ENCODE assay signal across 8 mouse cellular contexts in genomic region chrX:106015571-106016322, GRCm38 (mm10). TPM values are rescaled to one million over a fixed set of nuclear protein-coding genes. Genes with fewer than 3 reads are reported as not detected.
A peak's percentile ranks its signal among the peaks of the same experiment; 100 is the strongest.
DNase-seq lines count a peak whose midpoint lies in the region; ATAC-seq and TF ChIP-seq lines count a peak whose summit lies in the region.

Cox7b (plus strand) TSS chrX:106015700.

- whole genome bisulfite sequencing in forebrain, embryonic 13.5 days: 13% methylated on average over 26 of the region's 26 CpGs
- WGBS in heart, postnatal 0 days: 15% methylated on average over 26 of the region's 26 CpGs
- WGBS in liver, embryonic 14.5 days (ENCODE audit: insufficient replicate concordance): 8% methylated on average over 26 of the region's 26 CpGs
- WGBS in neural tube, embryonic 11.5 days: 13% methylated on average over 26 of the region's 26 CpGs
- WGBS in stomach, embryonic 16.5 days: 14% methylated on average over 26 of the region's 26 CpGs

- in situ Hi-C loops in ES-E14 (cut with MboI; ENCODE audit: low sequenced_read_pairs in 2 of 2, unreplicated experiment in 2 of 2): no loop called here

- H3K4me3 ChIP-seq in ES-E14 (ENCODE audit: insufficient read depth in 1 of 2, low read depth in 1 of 2, low read length in 2 of 2, poor library complexity in 1 of 2, severe bottlenecking in 1 of 2): peak within 1 kb of the TSS; percentile 96 to 99
- H3K4me3 ChIP-seq in forebrain, embryonic 13.5 days: peak within 1 kb of the TSS; percentile 55
- H3K4me3 ChIP-seq in heart, postnatal 0 days (ENCODE audit: low read depth, low read length): peak within 1 kb of the TSS; percentile 69
- H3K4me3 ChIP-seq in liver, embryonic 14.5 days (ENCODE audit: insufficient read depth in 1 of 2, low read depth in 2 of 2, low read length in 2 of 2): peak within 1 kb of the TSS; percentile 73 to 98
- H3K4me3 ChIP-seq in neural tube, embryonic 11.5 days (ENCODE audit: low read depth, low read length): peak within 1 kb of the TSS; percentile 51
- peak within 1 kb of the TSS; percentile 59 for H3K4me3 ChIP-seq in stomach, embryonic 16.5 days (replicated peaks; ENCODE audit: low read length)

- H3K9me3 ChIP-seq in ES-E14 (ENCODE audit: control insufficient read depth, insufficient read depth, low read depth, low read length): no peaks in the 10 kb centered on the region
- H3K9me3 ChIP-seq in forebrain, embryonic 13.5 days (replicated peaks): no peaks in the 10 kb centered on the region
- no peaks in the 10 kb centered on the region for H3K9me3 ChIP-seq in heart, postnatal 0 days (replicated peaks; ENCODE audit: control insufficient read depth, low read length)
- H3K9me3 ChIP-seq in liver, embryonic 14.5 days (ENCODE audit: control insufficient read depth, low read length): no peaks in the 10 kb centered on the region
- H3K9me3 ChIP-seq in neural tube, embryonic 11.5 days (ENCODE audit: control insufficient read depth, low read length): no peaks in the 10 kb centered on the region
- no peaks in the 10 kb centered on the region for H3K9me3 ChIP-seq in stomach, embryonic 16.5 days (replicated peaks; ENCODE audit: control insufficient read depth, low read length)

- peak within 1 kb of the TSS; percentile 55 for H3K4me2 ChIP-seq in forebrain, embryonic 13.5 days
- H3K4me2 ChIP-seq in heart, postnatal 0 days (ENCODE audit: low read depth, low read length): peak within 1 kb of the TSS; percentile 56
- H3K4me2 ChIP-seq in liver, embryonic 14.5 days (ENCODE audit: low read depth): peak within 1 kb of the TSS; percentile 44
- H3K4me2 ChIP-seq in neural tube, embryonic 11.5 days (ENCODE audit: low read depth): peak within 1 kb of the TSS; percentile 37
- H3K4me2 ChIP-seq in stomach, embryonic 16.5 days (ENCODE audit: low read depth, low read length): peak within 1 kb of the TSS; percentile 41

- H3K27ac ChIP-seq in ES-E14 (ENCODE audit: insufficient read depth, low read depth, low read length, poor library complexity, severe bottlenecking): peak within 1 kb of the TSS; percentile 88
- H3K27ac ChIP-seq in forebrain, embryonic 13.5 days: peak within 1 kb of the TSS; percentile 82
- H3K27ac ChIP-seq in heart, postnatal 0 days (ENCODE audit: low read depth): peak within 1 kb of the TSS; percentile 97
- H3K27ac ChIP-seq in liver, embryonic 14.5 days: peak within 1 kb of the TSS; percentile 81
- no peak within 1 kb of the TSS; the same call in 1 of the 2 replicates for H3K27ac ChIP-seq in neural tube, embryonic 11.5 days (ENCODE audit: low read depth, low read length)
- H3K27ac ChIP-seq in stomach, embryonic 16.5 days (ENCODE audit: low read length): peak within 1 kb of the TSS; percentile 85

- TF ChIP-seq EP300 in heart, postnatal 0 days (IDR thresholded peaks at IDR 0.05; ENCODE audit: low read depth): peak; percentile 73; the same call in 1 of the 2 replicates
- 0 out of 2 replicates have a peak, but pooled peaks have one; percentile 4 for TF ChIP-seq EP300 in liver, embryonic 14.5 days (IDR thresholded peaks at IDR 0.05; ENCODE audit: low read depth)

- TF ChIP-seq CTCF in heart, postnatal 0 days (IDR thresholded peaks at IDR 0.05; ENCODE audit: low read depth): no peak
- TF ChIP-seq CTCF in liver, embryonic 14.5 days (IDR thresholded peaks at IDR 0.05; ENCODE audit: low read depth): no peak

- no peaks in the 10 kb centered on the region for H3K27me3 ChIP-seq in forebrain, embryonic 13.5 days
- no peaks in the 10 kb centered on the region for H3K27me3 ChIP-seq in heart, postnatal 0 days (ENCODE audit: control insufficient read depth, insufficient read depth, low read length)
- H3K27me3 ChIP-seq in liver, embryonic 14.5 days (ENCODE audit: control insufficient read depth, insufficient read depth, low read length): no peaks in the 10 kb centered on the region
- no peaks in the 10 kb centered on the region for H3K27me3 ChIP-seq in neural tube, embryonic 11.5 days (ENCODE audit: control insufficient read depth, insufficient read depth, low read length)
- H3K27me3 ChIP-seq in stomach, embryonic 16.5 days (ENCODE audit: control insufficient read depth, insufficient read depth, low read length): no peaks in the 10 kb centered on the region

- peaks cover 13% of the 10 kb centered on the region for H3K36me3 ChIP-seq in ES-E14 (ENCODE audit: control insufficient read depth, insufficient read depth, low read length, poor library complexity, severe bottlenecking)
- H3K36me3 ChIP-seq in forebrain, embryonic 13.5 days (ENCODE audit: poor library complexity, severe bottlenecking): peaks cover 7% of the 10 kb centered on the region; the same call in 1 of the 2 replicates
- no peaks in the 10 kb centered on the region; the same call in 1 of the 2 replicates for H3K36me3 ChIP-seq in heart, postnatal 0 days (replicated peaks; ENCODE audit: control insufficient read depth, insufficient read depth, low read length)
- H3K36me3 ChIP-seq in liver, embryonic 14.5 days (replicated peaks; ENCODE audit: control insufficient read depth, insufficient read depth, low read depth): peaks cover 3% of the 10 kb centered on the region; the same call in 1 of the 2 replicates
- no peaks in the 10 kb centered on the region for H3K36me3 ChIP-seq in neural tube, embryonic 11.5 days (ENCODE audit: control insufficient read depth, insufficient read depth, low read length)
- no peaks in the 10 kb centered on the region for H3K36me3 ChIP-seq in stomach, embryonic 16.5 days (ENCODE audit: control insufficient read depth, insufficient read depth, low read length)

- H3K4me1 ChIP-seq in ES-E14 (ENCODE audit: control insufficient read depth in 2 of 2, insufficient read depth in 2 of 2, low read length in 2 of 2, poor library complexity in 1 of 2): no peaks in the 10 kb centered on the region
- 0 out of 2 replicates have a peak, but pooled peaks cover 4% of the 10 kb centered on the region for H3K4me1 ChIP-seq in forebrain, embryonic 13.5 days
- H3K4me1 ChIP-seq in heart, postnatal 0 days (ENCODE audit: control insufficient read depth, insufficient read depth): no peaks in the 10 kb centered on the region
- H3K4me1 ChIP-seq in liver, embryonic 14.5 days (replicated peaks; ENCODE audit: control insufficient read depth in 2 of 2, insufficient read depth in 2 of 2, low read length in 1 of 2): 0 out of 4 replicates have a peak, but pooled peaks cover 0 to 7% of the 10 kb centered on the region in 2 experiments
- H3K4me1 ChIP-seq in neural tube, embryonic 11.5 days (ENCODE audit: control insufficient read depth, insufficient read depth, low read length): no peaks in the 10 kb centered on the region
- H3K4me1 ChIP-seq in stomach, embryonic 16.5 days (ENCODE audit: control insufficient read depth, insufficient read depth, low read length): no peaks in the 10 kb centered on the region

- H3K9ac ChIP-seq in ES-E14 (ENCODE audit: insufficient read depth, low read depth, low read length, poor library complexity, severe bottlenecking): peak within 1 kb of the TSS; percentile 98
- peak within 1 kb of the TSS; percentile 70 for H3K9ac ChIP-seq in forebrain, embryonic 13.5 days
- H3K9ac ChIP-seq in heart, postnatal 0 days (replicated peaks; ENCODE audit: low read depth, low read length): peak within 1 kb of the TSS; percentile 88
- H3K9ac ChIP-seq in liver, embryonic 14.5 days (replicated peaks): peak within 1 kb of the TSS; percentile 76
- H3K9ac ChIP-seq in neural tube, embryonic 11.5 days (ENCODE audit: low read length): peak within 1 kb of the TSS; percentile 70
- H3K9ac ChIP-seq in stomach, embryonic 16.5 days (ENCODE audit: low read length): peak within 1 kb of the TSS; percentile 79

- DNase-seq in ES-E14 (ENCODE audit: low read depth, low spot score): peak; percentile 81
- peak; percentile 66 for DNase-seq in cerebellum, adult 11 months
- peak; percentile 92 for DNase-seq in heart, postnatal 0 days (ENCODE audit: low spot score)
- DNase-seq in kidney, postnatal 36 days: peak; percentile 79 to 89
- DNase-seq in liver, embryonic 14.5 days (ENCODE audit: low read depth in 3 of 3, low spot score in 3 of 3): peak; percentile 81 to 82 (median 81)
- peak; percentile 79 for DNase-seq in neural tube, embryonic 11.5 days (ENCODE audit: low spot score)

- peak; percentile 66 for ATAC-seq in forebrain, embryonic 13.5 days
- ATAC-seq in heart, postnatal 0 days (ENCODE audit: insufficient read depth, low read depth): peak; percentile 49
- peak; percentile 31; the same call in 1 of the 2 replicates for ATAC-seq in liver, embryonic 14.5 days (ENCODE audit: insufficient read depth)
- peak; percentile 33; the same call in 1 of the 2 replicates for ATAC-seq in neural tube, embryonic 11.5 days (ENCODE audit: insufficient read depth, low FRiP score, low TSS enrichment)
- ATAC-seq in stomach, embryonic 16.5 days (ENCODE audit: insufficient read depth, low FRiP score): no peak

TF ChIP-seq in ES-E14, 5 proteins besides CTCF, POLR2A, EP300 and RAD21:
- TF ChIP-seq MAFK (IDR thresholded peaks at IDR 0.05; ENCODE audit: insufficient read depth, low read depth, low read length) (no peak), CHD2 (IDR thresholded peaks at IDR 0.05; ENCODE audit: low read depth, low read length) (peak; percentile 95), HCFC1 (IDR thresholded peaks at IDR 0.05; ENCODE audit: borderline replicate concordance, insufficient read depth, low read length) (peak; percentile 82)

RNA-seq across cellular contexts. Expression of gene Cox7b, which starts in this region (rescaled TPM):
- 355 and 378 TPM in 2 replicates for total RNA-seq in ES-E14 (2012; rRNA removed)
- polyA plus RNA-seq in forebrain, embryonic 13.5 days (2015; fragmentation: Nextera tagmentation; extraction: Ambion mirVana): 331 and 363 TPM in 2 replicates
- total RNA-seq in heart, postnatal 0 days (2014; rRNA removed; ENCODE audit: low replicate concordance): 1,061 and 1,234 TPM in 2 replicates
- 1,884 and 1,954 TPM in 2 replicates for polyA plus RNA-seq in heart, postnatal 0 days (2015; fragmentation: Nextera tagmentation; extraction: Ambion mirVana)
- polyA plus RNA-seq in liver, embryonic 14.5 days (2012; rRNA removed): 222 and 281 TPM in 2 replicates
- 395 and 431 TPM in 2 replicates for polyA plus RNA-seq in liver, embryonic 14.5 days (2014; fragmentation: Nextera tagmentation; extraction: Ambion mirVana)
- polyA plus RNA-seq in neural tube, embryonic 11.5 days (2014; fragmentation: Nextera tagmentation; extraction: Ambion mirVana): 311 and 328 TPM in 2 replicates
- polyA plus RNA-seq in stomach, embryonic 16.5 days (2015; fragmentation: Nextera tagmentation; extraction: Ambion mirVana): 405 and 440 TPM in 2 replicates
